Mouse (Mus musculus) embryonic fibroblast, embryonic 13.5 days (primary cell): ENCODE data around the gene Gm20662.

Experiments
- CTCF ChIP-seq: IDR thresholded peaks from 2 replicates; pipeline ENCODE4 v1.5.1; 2011; ENCODE audit warnings: mild to moderate bottlenecking, control low read depth, low read length, moderate library complexity, borderline replicate concordance; ENCODE audit not compliant: insufficient read depth
- POLR2A ChIP-seq: IDR thresholded peaks from 2 replicates; pipeline ENCODE4 v1.6.1; 2011; ENCODE audit warnings: low read depth, mild to moderate bottlenecking, control low read depth, low read length, moderate library complexity

DNA sequence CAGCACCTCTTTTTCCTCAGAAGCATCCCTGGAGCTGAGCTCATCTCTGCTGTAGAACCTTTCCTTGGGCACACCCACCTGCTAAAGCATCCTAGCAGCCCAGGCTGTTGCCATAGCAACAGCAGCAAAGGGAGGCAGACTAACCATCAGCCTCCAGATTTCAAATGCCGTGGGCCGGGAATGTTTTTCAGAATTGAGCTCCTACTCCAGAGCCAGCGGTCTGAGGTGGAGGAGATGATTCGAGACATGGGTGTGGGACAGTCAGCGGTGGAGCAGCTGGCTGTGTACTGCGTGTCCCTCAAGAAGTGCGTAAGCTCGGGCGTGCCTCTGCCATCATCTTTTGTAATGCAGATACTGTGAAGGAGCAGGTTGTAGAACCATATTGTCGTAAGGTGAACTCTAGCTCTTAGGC lies 34.8 kb upstream of the Gm20662 start:
- no peak for TF ChIP-seq CTCF
- no peak for TF ChIP-seq POLR2A
